Mouse (Mus musculus) limb, embryonic 15.5 days (tissue): ENCODE measurements at regions not wholly inside any gene's neighbourhood (a gene's known extent, or its start where the extent isn't known, plus 50 kb on each side); places are given as distances from the start of the nearest gene placed in this dataset.
"Not testable (repeated sequence)": the region's sequence is repeated elsewhere in the genome, so short reads cannot be mapped to it uniquely, and the experiment has no call there.

Experiments used
- ATAC-seq: fragments of 200-750 bp; cut with Nextera tagmentation; 2 replicates; pipeline ENCODE4 v1.8.0; 2017; ENCODE audit warnings: low read depth, moderate TSS enrichment; ENCODE audit not compliant: insufficient number of reproducible peaks, low FRiP score, low TSS enrichment
- H3K27ac ChIP-seq: fragments of 300-500 bp; sonication (generic); 2 replicates; pipeline ENCODE4 v1.5.1; 2015; ENCODE audit warnings: moderate library complexity, mild to moderate bottlenecking, inconsistent platforms
- H3K27me3 ChIP-seq: fragments of 300-500 bp; sonication (generic); 2 replicates; pipeline ENCODE4 v1.6.1; 2015; ENCODE audit warnings: inconsistent platforms
- H3K36me3 ChIP-seq: fragments of 300-500 bp; sonication (generic); 2 replicates; pipeline ENCODE4 v1.6.1; 2015; ENCODE audit warnings: inconsistent platforms
- H3K4me1 ChIP-seq: fragments of 300-500 bp; sonication (generic); 2 replicates; pipeline ENCODE4 v1.6.1; 2015; ENCODE audit warnings: inconsistent platforms
- H3K4me2 ChIP-seq: fragments of 300-500 bp; sonication (generic); 2 replicates; pipeline ENCODE4 v1.6.1; 2015; ENCODE audit warnings: mild to moderate bottlenecking, inconsistent platforms
- H3K4me3 ChIP-seq: fragments of 300-500 bp; sonication (generic); 2 replicates; pipeline ENCODE4 v1.5.1; 2015; ENCODE audit warnings: mild to moderate bottlenecking, inconsistent platforms
- H3K9ac ChIP-seq: fragments of 300-500 bp; sonication (generic); 2 replicates; pipeline ENCODE4 v1.6.1; 2015; ENCODE audit warnings: inconsistent platforms
- H3K9me3 ChIP-seq: fragments of 300-500 bp; sonication (generic); 2 replicates; pipeline ENCODE4 v1.6.1; 2016; ENCODE audit warnings: inconsistent platforms
- whole genome bisulfite sequencing: fragments of 180-500 bp; shearing (Covaris S2); methylation state at CpG from one replicate; pipeline ENCODE4 v1.1.7; 2015; 5-methylcytosine and 5-hydroxymethylcytosine counted together

GRCm38 (mm10) chr12:29050516-29051251 is 299.1 kb downstream of the Eipr1 start:
- H3K9me3 ChIP-seq: no peaks in the 10 kb centered on the region
- WGBS: 46% methylated on average over 8 of the region's 8 CpGs
- H3K27me3 ChIP-seq: no peaks in the 10 kb centered on the region
- no peaks in the 10 kb centered on the region for H3K36me3 ChIP-seq
- ATAC-seq: no peak
- no peak overlapping the region for H3K4me2 ChIP-seq
- no peak overlapping the region for H3K4me3 ChIP-seq
- no peak overlapping the region for H3K27ac ChIP-seq
- H3K9ac ChIP-seq: no peak overlapping the region
- peaks cover 3% of the 10 kb centered on the region; the same call in 1 of the 2 replicates for H3K4me1 ChIP-seq

GRCm38 (mm10) chr12:29054367-29054766 is 302.8 kb downstream of the Eipr1 start:
- no peaks in the 10 kb centered on the region for H3K36me3 ChIP-seq
- no peaks in the 10 kb centered on the region; the same call in 1 of the 2 replicates for H3K4me1 ChIP-seq
- H3K4me3 ChIP-seq: no peak overlapping the region
- no peaks in the 10 kb centered on the region for H3K9me3 ChIP-seq
- 40% methylated on average over 7 of the region's 7 CpGs for WGBS
- ATAC-seq: no peak
- H3K9ac ChIP-seq: no peak overlapping the region
- no peak overlapping the region for H3K27ac ChIP-seq
- H3K27me3 ChIP-seq: no peaks in the 10 kb centered on the region
- H3K4me2 ChIP-seq: no peak overlapping the region

- H3K27me3 ChIP-seq: no peaks in the 10 kb centered on the region
Measured at GRCm38 (mm10) chr12:29062025-29062637, 310.5 kb downstream of the Eipr1 start.

DNA sequence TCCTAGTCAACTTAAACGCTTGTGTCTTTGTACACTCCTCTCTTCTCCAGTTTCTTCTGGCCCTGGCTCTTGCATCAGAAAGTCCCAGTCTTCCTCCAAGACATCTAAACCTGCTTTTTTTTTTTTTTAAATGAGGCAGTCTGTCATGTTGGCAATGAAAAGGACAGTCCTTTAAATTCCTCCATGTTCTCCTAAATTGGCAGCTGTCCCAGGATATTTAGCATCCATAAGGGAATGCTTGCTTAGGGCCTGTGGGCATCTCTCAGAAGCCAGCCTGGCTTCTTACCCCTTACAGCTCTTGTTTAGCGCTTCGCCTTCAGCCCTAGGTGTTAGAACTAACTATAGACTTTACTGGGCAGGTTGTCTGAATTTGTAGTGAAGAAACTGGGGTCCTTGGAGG is 311.2 kb downstream of the Eipr1 start:
- Histone ChIP-seq H3K27me3 (no peaks in the 10 kb centered on the region), H3K9me3 (no peaks in the 10 kb centered on the region), H3K4me3 (no peak overlapping the region), H3K27ac (no peak overlapping the region), H3K9ac (no peak overlapping the region), H3K4me2 (no peak overlapping the region), H3K4me1 (no peaks in the 10 kb centered on the region), H3K36me3 (no peaks in the 10 kb centered on the region)
- 89% methylated on average over 3 of the region's 3 CpGs for WGBS
- ATAC-seq: no peak

More at GRCm38 (mm10) chr12:29062025-29062637, 310.5 kb downstream of the Eipr1 start:
- Histone ChIP-seq H3K27ac (no peak overlapping the region), H3K4me1 (no peaks in the 10 kb centered on the region), H3K9me3 (no peaks in the 10 kb centered on the region), H3K9ac (no peak overlapping the region), H3K36me3 (no peaks in the 10 kb centered on the region), H3K4me2 (no peak overlapping the region), H3K4me3 (no peak overlapping the region)
- WGBS: 62% methylated on average over 14 of the region's 14 CpGs
- ATAC-seq: no peak

GRCm38 (mm10) chr12:29068180-29068579 is 316.6 kb downstream of the Eipr1 start:
- Histone ChIP-seq H3K4me3 (no peak overlapping the region), H3K27ac (no peak overlapping the region), H3K4me2 (no peak overlapping the region), H3K4me1 (no peaks in the 10 kb centered on the region), H3K36me3 (no peaks in the 10 kb centered on the region), H3K9ac (no peak overlapping the region), H3K9me3 (no peaks in the 10 kb centered on the region), H3K27me3 (no peaks in the 10 kb centered on the region)
- no peak for ATAC-seq
- WGBS: 29% methylated on average over 5 of the region's 5 CpGs

DNA sequence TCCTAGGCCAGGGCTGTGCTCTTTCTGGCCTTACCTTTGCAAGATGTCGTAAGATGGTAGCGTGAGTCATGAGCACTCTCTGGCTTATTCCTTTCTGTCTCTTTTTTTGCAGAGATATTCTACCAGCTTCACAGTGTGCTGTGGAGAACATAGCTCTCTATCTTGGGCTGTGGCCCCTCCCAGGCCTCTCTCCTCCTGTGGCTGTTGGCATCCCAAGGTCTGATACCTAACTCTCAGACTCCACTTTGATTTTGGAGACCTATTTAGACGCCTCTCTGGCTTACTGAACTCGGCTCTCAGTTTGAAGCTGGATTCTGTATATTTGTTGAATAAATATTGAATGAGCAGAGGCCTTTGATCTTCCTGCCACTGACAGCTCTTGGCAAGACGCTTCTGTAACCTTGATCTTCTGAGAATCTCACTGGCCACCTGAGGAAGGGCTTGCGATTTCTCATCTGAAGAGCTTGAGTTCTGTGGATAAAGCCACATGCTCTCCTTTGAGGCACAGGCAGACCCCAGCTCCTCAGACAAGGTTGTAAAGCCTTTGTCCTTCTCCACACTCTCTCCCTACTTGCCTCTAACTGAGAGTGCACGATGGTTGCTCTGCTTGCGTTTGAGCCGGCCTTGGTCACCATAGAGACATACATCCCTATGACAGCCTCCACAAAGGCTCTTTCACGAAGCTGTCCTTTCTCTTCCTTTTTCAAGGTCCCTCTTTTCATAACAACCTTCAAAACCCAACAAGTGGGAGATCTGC is 323.7 kb downstream of the Eipr1 start:
- Histone ChIP-seq H3K36me3 (no peaks in the 10 kb centered on the region), H3K9me3 (no peaks in the 10 kb centered on the region), H3K27me3 (no peaks in the 10 kb centered on the region), H3K4me2 (no peak overlapping the region), H3K4me1 (no peaks in the 10 kb centered on the region), H3K27ac (no peak overlapping the region), H3K9ac (no peak overlapping the region), H3K4me3 (no peak overlapping the region)
- 82% methylated on average over 10 of the region's 10 CpGs for WGBS
- ATAC-seq: no peak

- Histone ChIP-seq H3K4me3 (no peak overlapping the region), H3K9ac (no peak overlapping the region), H3K4me1 (no peaks in the 10 kb centered on the region), H3K27me3 (no peaks in the 10 kb centered on the region), H3K36me3 (no peaks in the 10 kb centered on the region), H3K4me2 (no peak overlapping the region), H3K27ac (no peak overlapping the region), H3K9me3 (no peaks in the 10 kb centered on the region)
- 72% methylated on average over 1 of the region's 1 CpGs for WGBS
- ATAC-seq: no peak
Measured at GRCm38 (mm10) chr12:29076606-29077005, 325.0 kb downstream of the Eipr1 start.

DNA sequence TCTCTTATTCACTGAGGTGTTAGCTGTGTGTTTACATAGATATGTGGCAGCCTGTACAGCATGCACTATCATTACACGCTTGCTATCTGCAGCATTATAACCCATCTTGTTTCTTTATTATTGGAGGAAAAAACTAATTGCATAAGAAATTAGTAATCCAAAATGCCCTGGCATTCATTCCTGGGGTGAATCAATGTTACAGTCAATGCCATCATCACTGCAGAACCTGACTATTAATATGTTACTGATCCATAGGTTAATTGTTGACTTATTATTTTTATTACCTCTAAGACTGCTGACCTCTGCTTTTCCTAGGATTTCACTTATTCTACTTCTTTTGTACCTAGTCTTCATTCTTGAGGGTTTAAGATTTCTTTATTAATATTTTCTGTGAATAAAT is 327.4 kb downstream of the Eipr1 start:
- Histone ChIP-seq H3K9ac (no peak overlapping the region), H3K4me2 (no peak overlapping the region), H3K36me3 (no peaks in the 10 kb centered on the region), H3K27me3 (no peaks in the 10 kb centered on the region), H3K4me1 (no peaks in the 10 kb centered on the region), H3K9me3 (no peaks in the 10 kb centered on the region), H3K27ac (no peak overlapping the region), H3K4me3 (no peak overlapping the region)
- no peak for ATAC-seq
- 85% methylated on average over 1 of the region's 1 CpGs for WGBS

DNA sequence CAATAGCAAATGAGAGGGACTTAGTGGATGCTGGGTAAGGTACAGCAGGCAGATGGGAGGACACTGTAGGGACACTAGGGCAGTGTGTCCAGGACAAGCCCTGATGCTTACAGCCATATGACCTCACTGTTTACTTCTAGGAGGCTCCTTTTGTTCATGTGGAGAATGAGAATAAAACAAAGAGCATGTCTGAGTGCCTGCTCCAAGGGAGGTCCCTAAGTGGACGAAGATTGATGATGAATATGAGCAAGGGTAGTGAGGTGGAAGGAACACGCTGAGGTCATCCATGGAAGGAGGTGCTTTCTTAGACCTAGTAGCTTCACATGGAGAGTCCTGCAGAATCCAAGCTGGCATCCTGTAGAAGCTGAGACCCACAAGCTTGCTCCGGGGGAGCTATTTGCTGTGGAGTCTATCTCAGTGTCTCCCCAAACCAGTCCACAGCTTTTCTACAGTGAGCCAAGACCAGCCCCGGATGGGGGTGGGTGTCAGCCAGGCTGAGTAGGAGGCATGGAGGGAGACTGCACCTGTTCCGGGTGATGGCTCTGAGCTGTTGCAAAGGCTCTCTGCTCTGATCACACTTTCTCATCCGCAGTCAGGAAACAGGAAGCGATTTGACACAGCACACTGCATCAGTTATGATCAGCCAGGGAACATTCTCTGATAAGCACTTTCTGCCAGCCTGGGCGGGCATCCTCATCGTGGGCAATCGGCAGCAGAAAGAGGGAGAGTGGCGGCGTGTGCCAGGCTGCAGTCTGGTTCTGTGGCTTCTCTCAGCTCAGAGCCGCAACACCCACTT is 332.0 kb downstream of the Eipr1 start:
- H3K9me3 ChIP-seq: no peaks in the 10 kb centered on the region
- ATAC-seq: no peak
- H3K27me3 ChIP-seq: no peaks in the 10 kb centered on the region
- no peak overlapping the region for H3K4me3 ChIP-seq
- no peak overlapping the region for H3K4me2 ChIP-seq
- no peaks in the 10 kb centered on the region for H3K36me3 ChIP-seq
- H3K4me1 ChIP-seq: no peaks in the 10 kb centered on the region
- no peak overlapping the region for H3K27ac ChIP-seq
- H3K9ac ChIP-seq: no peak overlapping the region
- 68% methylated on average over 13 of the region's 13 CpGs for WGBS

DNA sequence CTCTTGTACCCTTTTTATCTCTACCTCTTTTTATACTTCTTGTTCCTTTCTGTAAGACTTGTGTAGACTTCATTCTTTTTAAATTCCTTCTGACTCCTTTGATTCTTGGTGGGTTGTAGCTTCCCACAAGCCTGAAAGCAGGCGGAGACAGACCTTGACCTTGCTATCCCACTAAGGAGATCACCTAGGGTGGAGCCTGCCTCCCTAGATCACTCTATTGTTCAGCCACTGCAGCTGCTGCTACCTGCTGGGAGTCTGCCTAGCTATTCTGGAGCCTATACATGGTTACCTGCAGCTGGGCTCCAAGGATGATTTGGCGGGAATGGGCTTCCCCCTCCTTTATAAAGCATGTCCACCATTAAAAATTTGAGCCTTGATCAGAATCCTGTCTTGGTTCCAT is 335.6 kb downstream of the Eipr1 start:
- not testable (repeated sequence) for H3K27me3 ChIP-seq, H3K4me2 ChIP-seq, H3K4me3 ChIP-seq, H3K36me3 ChIP-seq, ATAC-seq, H3K27ac ChIP-seq, H3K9me3 ChIP-seq, H3K4me1 ChIP-seq, H3K9ac ChIP-seq
- 73% methylated on average over 2 of the region's 2 CpGs for WGBS

DNA sequence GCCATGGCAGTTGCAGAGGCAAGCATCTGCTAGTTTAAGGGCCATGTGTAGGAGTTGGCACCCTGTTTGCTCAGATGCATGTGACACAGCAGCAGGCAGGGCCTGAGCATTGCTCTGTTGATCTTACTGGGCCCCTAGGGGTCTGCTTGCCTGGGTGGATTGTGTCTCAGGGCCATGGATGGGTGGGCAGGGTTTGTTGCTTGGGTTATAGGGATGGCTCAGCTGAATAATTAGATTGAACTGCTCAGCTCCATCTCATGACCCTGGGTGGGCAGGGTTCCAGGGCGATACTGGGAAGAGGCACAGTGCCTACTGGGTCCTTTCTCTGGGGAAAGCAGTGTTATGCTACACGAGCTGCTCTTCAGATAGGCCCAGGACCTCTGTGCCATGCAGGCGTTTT is 338.0 kb downstream of the Eipr1 start:
- H3K27ac ChIP-seq: no peak overlapping the region
- H3K27me3 ChIP-seq: no peaks in the 10 kb centered on the region
- H3K9ac ChIP-seq: no peak overlapping the region
- no peaks in the 10 kb centered on the region for H3K9me3 ChIP-seq
- 57% methylated on average over 3 of the region's 3 CpGs for WGBS
- H3K4me3 ChIP-seq: no peak overlapping the region
- no peak overlapping the region for H3K4me2 ChIP-seq
- H3K4me1 ChIP-seq: no peaks in the 10 kb centered on the region
- no peaks in the 10 kb centered on the region for H3K36me3 ChIP-seq
- ATAC-seq: no peak
